Mouse (Mus musculus) layer of hippocampus, postnatal 10 days (tissue): ENCODE measurements around the gene Etv6. TPM values are rescaled to one million over a fixed set of nuclear protein-coding genes. Genes with fewer than 3 reads are reported as not detected.

Source experiments
- DNase-seq, 2 experiments: peaks; one replicate each; pipeline ENCODE4 v3.0.0; 2021; ENCODE audit warnings: low spot score in 2 of 2
- total RNA-seq, 2 experiments: library from RNA; stranded (reverse); gene quantifications; 2 replicates each; pipeline ENCODE4 v1.2.3; 2021

The Etv6 gene
- total RNA-seq, 2 experiments from 2014 or later, result 12.0 to 13.8 TPM

DNA sequence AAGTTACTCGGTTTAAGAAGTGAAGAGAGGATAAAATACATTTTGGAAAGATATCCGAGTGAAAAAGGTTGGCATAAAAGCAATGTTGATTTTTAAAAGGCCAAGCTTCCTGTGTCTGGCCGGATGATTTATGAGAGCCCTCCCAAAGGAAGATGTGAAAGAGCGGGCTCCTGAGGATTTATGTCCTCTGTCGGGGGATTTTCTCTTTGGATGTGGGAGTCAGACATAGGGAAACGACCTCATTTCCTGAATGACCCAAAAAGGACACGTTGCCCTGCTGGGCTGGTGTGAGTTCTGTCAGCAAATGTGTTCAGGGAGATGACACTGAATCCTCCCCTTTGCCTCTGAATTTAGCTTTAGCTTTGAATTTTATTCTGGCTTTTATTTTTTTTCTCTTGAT, 8.0 kb downstream of the Etv6 start:
- no peak for DNase-seq

DNA sequence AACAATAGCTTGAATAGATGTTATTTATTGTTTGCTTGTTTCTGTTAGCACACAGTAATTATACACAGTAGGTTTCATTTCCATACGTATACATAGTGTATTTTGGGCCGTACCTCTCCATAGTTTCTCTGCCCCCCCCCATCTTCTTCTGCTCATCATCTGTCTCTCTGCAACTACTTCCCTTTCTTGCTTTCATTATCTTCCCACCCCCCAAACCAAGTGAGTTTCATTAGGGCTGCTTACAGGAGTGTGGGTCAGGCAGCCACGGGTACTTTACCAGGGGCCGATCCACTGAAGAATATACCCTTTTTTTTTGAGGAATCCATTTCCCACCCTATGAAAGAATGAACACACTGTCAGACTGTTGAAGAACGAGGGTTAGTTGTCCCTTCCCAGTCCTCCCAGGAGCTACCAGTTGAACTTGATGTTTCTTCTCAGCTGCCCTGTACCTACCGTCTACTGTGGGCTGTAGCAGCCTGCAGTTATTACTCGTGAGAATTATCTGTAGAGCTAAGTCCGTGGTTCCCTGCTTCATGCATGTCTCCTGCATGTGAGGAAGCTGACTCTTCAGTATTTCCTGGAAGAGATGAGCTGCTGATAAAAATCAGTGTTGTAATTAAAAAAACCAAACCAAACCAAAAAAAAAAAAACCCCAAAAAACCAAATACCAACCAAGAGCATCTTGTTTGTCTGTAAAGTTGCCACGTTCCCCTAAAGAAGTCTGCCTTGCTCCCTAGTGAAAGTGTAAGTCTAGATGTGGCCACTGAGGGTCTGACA, 9.8 kb downstream of the Etv6 start:
- DNase-seq, result no peak

DNA sequence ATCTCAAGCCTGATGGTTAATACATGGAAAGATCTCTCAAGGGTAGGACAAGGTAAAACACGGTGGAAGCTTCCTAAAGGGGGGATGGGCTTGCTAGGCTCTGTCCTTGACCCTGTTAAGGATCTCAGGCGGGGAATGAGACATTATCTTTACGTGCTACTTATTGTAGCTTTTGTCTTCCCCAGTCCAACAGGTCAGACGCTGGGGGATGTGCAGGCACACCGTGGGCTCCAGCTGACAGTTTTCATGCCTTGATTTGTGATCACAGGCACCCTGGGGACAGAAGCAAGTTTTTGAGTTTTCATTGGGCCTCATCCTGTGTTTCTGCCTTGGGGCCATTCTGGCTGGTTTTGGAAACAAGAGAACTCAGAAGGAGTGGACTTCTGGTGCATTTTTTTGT, 10.6 kb downstream of the Etv6 start:
- no peak for DNase-seq

DNA sequence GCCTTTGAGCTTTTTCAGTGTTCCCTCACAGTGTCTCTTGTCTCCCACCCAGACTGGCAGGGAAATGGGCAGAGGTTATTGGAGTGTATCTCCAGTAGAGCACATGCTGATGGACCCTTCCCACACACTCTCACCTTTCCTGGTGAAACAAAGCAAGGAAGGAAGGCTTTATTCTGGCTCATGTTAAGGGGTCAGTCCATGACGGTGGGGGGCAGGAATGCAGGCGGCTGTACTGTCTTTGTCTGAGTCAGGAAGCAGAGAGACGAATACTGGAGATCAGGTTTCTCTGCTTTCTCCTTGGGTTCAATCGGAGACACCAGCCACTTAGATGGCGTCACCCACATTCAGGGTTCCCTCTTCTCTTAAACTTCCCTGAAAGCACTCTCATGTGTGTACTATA, 11.7 kb downstream of the Etv6 start:
- DNase-seq, result no peak

DNA sequence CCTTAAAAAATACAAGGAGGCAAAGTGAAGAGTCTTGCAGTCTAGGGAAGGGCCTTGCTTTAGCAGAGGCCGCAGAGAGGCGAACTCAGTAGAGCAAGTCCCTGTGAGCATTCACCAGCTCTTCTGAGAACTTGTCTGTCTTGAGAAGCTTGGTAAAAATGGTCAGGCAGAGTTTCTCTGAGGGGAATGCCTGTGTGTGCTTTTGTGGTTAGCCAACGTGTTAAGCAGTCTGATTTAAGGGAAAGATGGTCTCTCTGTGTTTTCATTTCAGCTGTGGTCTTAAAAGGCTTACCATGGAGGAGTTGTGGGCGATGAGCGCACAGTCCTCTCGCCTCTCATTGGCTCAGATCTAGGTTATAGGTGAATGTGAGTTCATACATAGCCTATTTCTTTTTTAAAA, 12.5 kb downstream of the Etv6 start:
- no peak for DNase-seq

DNA sequence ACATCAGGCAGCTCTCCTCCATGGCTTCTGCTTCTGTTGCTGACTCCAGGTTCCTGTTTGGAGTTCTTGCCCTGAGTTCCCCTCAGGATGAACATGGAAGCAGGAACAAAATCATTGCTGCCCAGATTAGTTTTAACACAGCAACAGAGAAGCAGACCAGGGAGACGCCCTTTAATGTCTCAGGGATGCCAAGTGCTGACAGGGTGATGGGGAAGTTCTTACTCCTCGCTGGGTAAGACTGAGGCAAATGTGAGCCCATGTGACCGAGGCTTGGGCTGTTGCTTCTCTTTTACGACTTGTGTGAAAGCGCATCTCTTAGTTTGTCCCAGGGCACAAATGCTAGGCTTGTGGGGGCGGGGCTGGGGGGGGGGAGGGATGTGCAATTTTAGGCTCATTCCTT, 13.5 kb downstream of the Etv6 start:
- DNase-seq, result no peak

DNA sequence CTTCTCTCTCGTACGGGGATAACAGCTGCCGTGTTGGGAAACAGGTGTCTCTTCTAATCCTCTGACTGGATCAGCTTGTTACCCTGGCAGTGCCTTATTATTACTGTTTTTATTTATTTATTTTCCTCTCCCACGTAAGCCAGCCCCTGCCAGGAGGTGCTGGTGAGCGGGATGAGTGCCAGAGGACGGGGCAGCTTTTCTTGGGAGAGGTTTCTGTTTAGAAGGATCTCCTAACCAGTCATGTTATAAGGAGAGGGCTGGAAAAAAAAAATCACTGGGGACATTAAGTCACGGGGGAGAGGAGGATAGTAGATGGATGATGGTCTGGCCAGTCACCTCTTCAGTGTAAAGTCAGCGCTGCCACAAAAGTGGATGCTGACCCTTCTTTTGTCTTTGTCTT, 15.0 kb downstream of the Etv6 start:
- no peak for DNase-seq

DNA sequence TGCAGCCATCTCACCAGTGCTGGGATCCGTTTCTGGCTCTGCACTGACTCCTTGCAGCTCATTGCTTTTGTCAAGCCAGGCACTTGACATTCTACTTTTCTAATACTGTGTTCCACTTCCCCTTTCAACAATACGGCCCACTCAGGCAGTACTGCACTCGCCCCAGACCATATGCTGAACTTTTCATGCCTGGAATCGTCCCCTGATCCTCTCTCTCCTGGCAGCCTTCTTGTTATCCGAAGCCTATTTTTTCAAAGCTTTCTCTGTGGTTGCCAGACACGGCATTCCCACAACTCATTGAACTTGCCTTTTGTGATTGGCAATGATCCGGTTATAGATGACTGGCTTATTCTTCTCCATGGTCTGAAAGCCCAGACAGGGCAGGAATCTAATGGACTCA, 16.4 kb downstream of the Etv6 start:
- DNase-seq, result no peak

DNA sequence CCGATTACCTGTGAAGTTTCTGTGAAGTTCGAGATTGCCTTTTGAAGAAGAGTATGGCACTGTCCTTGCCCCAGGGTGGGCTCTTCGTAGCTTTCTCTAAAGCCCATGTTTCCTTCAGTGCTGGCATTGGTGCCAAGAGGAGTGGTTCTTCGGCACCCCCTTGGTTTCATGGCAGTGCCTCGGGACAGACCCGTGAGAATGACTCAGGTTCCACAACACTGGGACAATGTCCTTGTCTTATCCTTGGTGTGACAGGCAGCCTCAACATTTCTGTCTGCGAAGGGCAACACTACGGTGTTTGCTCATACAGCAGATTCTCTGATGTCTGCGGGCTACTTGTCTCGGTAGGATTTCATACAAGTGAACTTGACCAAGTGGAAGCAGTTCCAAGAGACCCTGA, 17.6 kb downstream of the Etv6 start:
- DNase-seq, result no peak

DNA sequence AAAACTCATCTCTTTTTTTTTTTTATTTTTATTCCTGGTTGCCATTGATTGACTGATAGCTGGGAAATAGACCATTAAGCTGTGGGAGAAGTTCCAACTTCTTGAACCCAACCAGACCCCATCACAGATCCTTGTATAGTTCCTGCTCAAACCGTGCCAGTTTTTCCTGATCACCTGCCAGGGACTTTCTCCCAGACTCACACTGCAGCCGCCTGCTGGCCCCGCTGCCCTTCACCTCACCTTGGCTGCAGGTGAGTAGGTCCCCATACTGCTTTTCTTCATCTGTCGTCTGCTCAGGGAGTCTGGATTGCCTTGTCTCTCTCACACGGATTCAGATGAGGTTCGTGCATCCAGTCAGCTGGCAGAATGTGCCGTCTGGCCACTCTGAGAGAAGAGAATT, 18.1 kb downstream of the Etv6 start:
- no peak for DNase-seq

DNA sequence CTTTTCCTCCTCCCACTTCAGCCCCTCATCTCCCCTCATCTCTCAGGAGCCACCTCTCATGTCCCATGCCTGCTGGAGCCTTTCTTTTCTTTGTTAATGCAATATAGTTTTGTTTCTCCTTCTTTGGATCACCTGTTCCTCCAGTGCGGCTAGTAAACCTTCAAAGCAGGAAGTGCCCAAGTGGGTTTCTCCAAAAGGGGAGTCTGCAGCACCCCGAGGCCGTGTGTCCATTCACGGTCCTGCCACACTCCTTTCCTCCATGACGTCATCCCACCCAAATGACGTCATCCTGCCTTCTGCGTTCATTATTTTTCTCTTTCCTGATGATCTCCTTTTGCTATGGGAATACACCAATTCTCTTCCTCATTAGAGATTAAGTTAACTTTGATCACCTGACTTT, 20.1 kb downstream of the Etv6 start:
- no peak for DNase-seq

DNA sequence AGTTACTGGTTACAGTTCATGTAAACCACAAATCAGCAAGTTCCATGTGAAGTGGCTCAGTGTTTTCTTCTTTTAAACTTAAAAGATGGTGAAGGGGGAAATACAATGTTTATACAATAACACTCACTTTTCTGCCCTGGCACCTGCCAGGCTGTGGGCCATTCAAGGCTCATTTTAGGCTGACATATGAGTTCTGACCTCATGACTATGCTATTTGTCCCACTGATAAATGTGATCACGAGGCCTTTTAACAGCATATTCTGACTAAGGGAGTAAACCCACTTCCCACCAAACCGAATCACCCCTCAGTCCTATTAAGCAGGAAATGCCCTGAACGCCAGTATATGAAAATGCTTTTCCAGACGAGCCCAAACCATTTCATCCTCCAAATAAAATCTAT, 23.0 kb downstream of the Etv6 start:
- no peak for DNase-seq

DNA sequence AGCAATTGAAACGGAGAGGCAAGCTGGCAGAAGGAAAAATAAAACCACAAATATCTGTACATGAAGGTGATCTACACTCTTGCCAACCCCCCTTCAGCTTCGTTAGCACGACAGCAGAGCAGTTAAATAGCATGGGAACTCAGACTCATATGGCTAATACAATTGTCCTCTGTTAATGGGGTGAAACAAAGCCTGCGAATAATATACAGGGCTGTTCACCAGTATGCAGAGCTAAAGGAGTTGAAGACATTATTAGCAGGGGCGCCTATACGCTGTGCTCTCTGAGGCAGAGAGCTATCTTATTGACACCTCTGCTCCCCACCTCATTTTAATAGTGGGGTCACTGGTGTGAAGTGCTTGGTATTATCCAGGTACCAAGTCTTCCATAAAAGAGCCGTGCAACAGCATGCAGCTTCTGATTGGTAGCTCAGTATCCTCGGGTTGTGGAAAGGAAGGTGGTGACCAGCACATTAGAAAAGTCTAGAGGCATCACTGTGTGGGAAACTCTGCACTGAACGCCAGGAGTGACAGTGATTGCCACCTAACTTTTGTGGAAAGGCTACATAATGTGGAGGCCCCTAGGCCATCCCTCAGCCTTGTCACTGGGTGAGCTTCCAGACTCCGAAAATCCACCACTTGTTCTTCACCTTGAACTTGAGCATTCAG, 23.5 kb downstream of the Etv6 start:
- DNase-seq, result no peak

DNA sequence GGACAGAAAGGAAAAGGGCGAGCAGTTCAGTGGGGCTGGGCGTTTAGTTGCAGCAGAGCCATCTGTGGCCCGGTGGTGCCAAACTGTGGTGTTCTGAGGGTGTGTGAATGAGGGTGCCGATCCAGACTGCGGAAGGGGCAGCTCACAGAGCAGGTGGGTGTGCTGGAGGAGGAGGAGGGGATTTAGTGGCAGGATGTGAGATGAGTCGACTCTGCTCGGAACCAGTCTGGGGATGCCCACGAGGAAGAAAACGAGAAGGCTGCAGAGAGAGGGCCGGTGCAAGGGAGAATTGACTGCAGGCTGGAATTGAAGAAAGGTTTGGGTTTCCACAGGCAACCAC, 24.0 kb downstream of the Etv6 start:
- DNase-seq, result no peak

DNA sequence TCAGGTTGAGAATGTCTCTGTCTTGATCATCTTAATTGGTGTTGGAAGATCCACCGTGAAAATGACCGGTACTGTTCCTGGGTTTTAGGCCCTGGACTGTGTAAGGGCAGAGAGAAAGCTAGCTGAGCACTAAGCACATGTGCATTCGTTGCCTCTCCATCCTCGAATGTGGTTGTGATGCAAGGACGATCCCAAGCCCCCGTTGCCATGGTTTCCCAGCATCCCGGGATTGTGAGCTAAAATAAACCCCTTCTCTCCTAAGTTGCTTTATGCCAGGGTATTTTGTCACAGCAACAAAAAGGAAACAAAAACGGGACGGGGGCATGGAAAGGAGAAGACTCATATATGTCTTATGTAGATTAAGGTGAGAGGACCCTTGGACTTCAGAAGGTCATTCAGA, 24.5 kb downstream of the Etv6 start:
- no peak for DNase-seq

DNA sequence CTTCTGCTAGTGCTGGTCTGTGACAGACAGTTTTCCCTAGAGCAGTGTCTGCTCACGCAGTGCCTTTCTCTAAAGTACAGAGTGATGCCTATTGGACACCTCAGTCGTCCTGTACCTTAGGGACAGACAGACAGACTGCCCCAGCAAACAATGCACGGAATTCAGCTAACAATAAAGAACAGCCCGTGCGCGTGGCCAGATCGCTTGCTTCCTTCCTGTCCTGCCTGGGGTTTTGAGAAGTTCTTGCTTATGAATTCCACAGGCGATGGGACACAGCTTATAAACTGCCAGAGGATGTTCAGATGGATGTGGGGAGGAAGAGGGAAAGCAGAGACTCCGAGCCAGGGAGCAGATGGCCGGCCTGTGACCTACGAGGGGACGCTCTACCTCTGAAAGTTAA, 25.3 kb downstream of the Etv6 start:
- no peak for DNase-seq

DNA sequence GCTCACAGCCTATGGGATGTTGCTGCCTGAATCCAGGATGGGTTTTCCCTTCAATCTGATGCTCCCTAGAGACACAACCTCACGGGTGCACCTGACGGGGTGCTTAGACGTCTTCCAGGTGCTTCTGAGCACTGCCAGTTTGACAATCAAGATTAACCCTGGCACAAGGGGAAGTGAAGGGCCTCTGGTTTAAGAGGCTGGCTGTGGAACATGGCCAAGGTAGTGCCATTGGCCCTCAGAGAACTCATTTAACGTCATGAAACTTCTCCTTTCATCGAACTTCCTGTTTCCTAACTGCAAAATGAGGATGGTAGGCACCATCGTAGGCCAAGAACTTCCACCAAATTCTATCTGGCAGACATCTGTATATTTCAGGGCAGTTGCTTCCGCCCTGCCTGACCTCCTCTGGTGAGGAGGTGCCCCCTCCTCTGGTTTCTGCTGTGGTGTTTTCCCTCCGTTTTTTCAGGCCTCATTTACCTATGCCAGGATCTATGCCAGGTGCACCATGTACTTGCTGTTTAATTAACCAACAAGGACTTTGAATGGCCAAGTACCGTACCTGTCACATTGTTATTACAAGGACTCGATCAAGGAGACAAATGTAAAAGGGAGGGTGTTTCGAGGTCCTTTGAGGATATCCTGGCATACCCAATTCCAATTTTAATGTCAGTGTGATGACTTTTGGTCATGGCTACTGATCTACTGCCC, 29.7 kb downstream of the Etv6 start:
- no peak for DNase-seq

DNA sequence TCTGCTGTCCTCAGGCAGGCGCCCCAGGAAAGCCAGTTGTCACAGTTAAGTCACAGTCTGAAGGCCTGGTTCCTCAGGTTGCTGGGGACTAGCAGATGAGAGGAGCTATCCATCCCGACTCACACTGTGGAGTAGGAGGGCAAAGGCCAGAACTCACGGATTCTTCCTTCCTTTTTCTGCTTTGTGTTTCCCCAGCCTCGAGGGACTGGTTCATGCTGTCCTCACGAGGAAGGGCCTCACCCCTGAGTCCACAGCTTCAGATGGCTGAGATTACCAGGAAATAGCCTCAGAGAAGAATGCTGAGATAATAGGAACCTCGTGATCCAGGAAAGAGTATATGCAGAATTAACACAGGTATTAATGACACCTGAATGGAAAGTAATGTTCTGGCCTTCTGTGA, 30.6 kb downstream of the Etv6 start:
- DNase-seq, result no peak

DNA sequence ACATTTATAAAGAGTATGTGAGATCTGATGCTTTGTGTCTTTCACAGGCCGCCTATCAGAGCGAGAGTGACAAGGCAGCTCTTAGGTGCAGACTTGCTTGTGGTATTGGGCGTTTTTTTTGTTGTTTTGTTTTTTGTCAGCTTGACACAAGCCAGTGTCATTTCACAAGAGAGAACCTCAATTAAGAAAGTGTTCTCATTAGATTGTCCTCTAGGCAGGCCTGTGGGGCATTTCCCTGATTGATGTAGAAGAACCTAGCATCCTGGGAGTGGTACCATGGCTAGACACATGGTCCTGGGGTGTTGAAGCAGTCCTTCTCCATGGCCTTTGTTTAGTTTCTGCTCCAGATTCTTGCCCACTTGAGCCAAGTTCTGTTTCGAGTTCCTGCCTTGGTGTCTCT, 31.5 kb downstream of the Etv6 start:
- DNase-seq, result no peak

DNA sequence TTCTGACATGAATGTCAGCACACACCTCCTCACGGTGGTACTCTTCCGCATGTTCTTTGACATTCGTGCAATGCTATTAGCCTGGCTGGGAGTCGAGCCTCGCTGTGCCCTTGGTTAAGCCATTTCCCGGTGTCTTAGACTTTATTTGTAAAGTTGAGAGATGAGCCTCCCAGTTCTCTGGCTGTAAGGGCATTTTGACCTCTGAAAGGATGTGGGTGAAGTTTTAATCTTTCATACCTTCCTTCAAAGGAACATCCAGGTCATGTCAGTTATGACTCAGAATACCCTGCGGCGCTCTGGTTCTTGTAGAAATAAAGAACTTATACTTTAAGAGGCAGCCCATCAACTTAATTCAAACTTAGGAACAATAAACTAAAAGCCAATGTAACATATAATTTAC, 32.0 kb downstream of the Etv6 start:
- DNase-seq, result no peak

DNA sequence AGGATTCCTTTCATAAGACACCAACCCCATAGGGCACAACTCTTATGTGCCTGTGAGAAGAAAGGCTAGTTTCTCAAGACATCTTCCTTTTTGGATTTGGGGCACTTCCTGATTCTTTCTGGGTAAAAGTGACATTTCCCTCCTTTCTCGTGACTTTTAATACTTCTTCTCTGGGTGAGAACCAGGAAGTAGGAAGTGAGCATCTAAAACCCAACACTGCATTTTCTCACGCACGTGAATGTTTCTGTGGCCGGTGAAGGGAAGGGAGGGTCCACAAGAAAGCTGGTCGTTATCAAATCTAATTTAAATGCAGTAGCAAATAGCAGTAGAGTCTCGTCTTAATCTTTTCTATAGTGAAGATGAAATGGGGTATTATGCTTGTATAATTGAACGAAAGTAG, 36.9 kb downstream of the Etv6 start:
- no peak for DNase-seq

DNA sequence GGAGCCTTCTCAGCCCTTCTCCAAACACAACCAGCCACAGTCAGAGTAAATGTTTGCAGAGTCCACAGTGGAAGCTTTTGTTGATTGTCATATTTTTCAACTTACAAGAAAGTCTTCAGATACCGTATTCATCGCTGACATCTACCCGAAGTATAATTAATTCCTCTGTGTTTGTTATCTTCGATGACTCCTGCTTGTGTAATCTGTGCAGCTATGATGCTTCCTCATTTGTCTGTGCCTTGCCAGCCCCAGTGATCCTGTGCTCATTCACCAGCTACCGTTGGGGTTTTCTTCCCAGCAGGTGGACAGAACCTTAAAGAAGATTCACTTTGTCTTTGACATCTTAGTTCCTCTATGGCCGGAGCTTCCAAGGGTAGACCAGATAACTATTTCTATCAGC, 37.4 kb downstream of the Etv6 start:
- no peak for DNase-seq

DNA sequence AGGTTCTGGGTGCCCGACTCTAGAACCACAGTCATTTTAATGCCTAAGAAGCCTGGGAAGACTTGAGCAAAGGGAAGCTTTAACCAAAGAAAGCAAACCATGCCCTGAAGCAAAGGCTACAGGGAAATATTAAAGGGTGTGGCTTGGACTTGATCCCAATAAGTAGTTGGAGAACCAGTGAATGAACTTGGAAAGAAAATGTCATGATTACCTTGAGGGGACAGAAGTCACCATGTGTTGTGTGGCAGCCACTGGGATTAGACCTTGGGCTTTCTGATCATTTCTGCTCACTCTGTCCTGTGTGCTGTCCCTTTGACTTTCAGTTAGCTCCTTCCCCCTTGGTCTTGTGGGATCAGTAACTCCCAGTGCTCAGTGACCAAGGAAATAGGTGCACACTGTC, 38.9 kb downstream of the Etv6 start:
- no peak for DNase-seq
